Mouse (Mus musculus) urinary bladder, postnatal 10 days (tissue): ENCODE measurements around the gene Cyb5r1.

Source experiments
- DNase-seq: peaks from one replicate; pipeline ENCODE4 v3.0.0; 2022; ENCODE audit warnings: low spot score

Cyb5r1 gene

DNA sequence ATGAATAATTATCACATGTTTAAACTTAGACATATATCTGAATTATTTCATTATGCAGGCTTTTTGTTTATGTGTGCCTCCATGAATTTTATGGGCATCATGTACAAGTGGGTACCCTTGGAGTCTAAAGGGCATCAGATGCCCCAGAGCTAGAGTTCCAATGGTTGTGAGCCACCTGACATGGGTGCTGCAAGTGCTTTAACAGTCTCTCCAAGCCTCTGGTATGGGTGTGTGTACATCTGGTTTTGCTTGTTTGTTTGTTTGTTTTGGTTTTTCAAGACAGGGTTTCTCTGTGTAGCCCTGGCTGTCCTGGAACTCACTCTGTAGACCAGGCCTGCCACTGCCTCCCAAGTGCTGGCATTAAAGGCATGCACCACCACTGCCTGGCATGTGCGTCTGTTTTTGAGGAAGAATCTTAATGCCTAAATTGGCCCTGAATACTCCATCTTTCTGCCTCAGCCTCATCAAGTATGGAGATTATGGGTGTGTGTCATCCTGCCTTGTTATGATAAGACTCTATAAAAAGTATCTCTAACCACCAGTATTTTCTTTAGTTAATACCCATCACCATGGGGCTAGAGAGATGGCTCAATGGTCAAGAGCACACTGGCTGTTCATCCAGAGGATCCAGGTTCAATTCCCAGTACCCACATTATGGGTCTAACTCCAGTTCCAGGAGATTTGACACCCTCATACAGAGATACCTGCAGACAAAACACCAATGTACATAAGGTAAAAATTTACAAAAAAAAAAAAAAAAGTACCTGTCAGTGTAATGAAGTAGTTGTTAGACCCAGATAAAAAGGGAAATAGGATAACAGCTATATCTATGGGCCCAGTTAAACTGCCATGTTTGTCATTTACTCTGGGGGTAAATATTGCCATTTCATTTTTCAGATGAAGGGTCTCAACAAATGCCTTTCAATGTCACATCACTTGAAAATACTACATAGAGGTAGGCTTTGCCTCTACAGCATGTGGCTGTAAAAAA, 55.2 kb downstream of the Cyb5r1 start:
- no peak for DNase-seq
